Mouse (Mus musculus) kidney, postnatal 0 days (tissue): ENCODE measurements around the gene Cstf2t. TPM values are rescaled to one million over a fixed set of nuclear protein-coding genes. Genes with fewer than 3 reads are reported as not detected.
A peak's percentile ranks its signal among the peaks of the same experiment; 100 is the strongest.

Experiments
- ATAC-seq: fragments of 200-750 bp; cut with Nextera tagmentation; replicated peaks from 2 replicates; pipeline ENCODE4 v1.8.0; 2017; ENCODE audit warnings: low read depth, moderate number of reproducible peaks, moderate TSS enrichment, moderate library complexity; ENCODE audit not compliant: low FRiP score
- DNase-seq: peaks from one replicate; pipeline ENCODE4 v3.0.0-alpha.2; 2016; ENCODE audit warnings: low spot score
- H3K27ac ChIP-seq: fragments of 300-500 bp; sonication (generic); 2 replicates; pipeline ENCODE4 v1.5.1; 2014; ENCODE audit warnings: mild to moderate bottlenecking
- H3K27me3 ChIP-seq: fragments of 300-500 bp; sonication (generic); 2 replicates; pipeline ENCODE4 v1.6.1; 2014; ENCODE audit warnings: low read length, mixed read lengths; ENCODE audit not compliant: insufficient read depth
- H3K36me3 ChIP-seq: fragments of 300-500 bp; sonication (generic); 2 replicates; pipeline ENCODE4 v1.6.1; 2014; ENCODE audit warnings: low read length, mixed read lengths; ENCODE audit not compliant: insufficient read depth
- H3K4me1 ChIP-seq: fragments of 300-500 bp; sonication (generic); replicated peaks from 2 replicates; pipeline ENCODE4 v1.6.1; 2014; ENCODE audit warnings: antibody characterized with exemption, low read length, mixed read lengths; ENCODE audit not compliant: insufficient read depth
- H3K4me2 ChIP-seq: fragments of 300-500 bp; sonication (generic); 2 replicates; pipeline ENCODE4 v1.6.1; 2014; ENCODE audit warnings: mild to moderate bottlenecking, low read length, moderate library complexity, mixed read lengths
- H3K4me3 ChIP-seq: fragments of 300-500 bp; sonication (generic); replicated peaks from 2 replicates; pipeline ENCODE4 v1.5.1; 2014; ENCODE audit warnings: low read depth, low read length
- H3K9ac ChIP-seq: fragments of 300-500 bp; sonication (generic); 2 replicates; pipeline ENCODE4 v1.6.1; 2014; ENCODE audit warnings: low read depth, low read length
- H3K9me3 ChIP-seq: fragments of 300-500 bp; sonication (generic); replicated peaks from 2 replicates; pipeline ENCODE4 v1.6.1; 2016; ENCODE audit warnings: low read length, inconsistent platforms, mixed read lengths
- CTCF ChIP-seq: IDR thresholded peaks from 2 replicates; pipeline ENCODE4 v1.5.1; 2016; ENCODE audit warnings: antibody characterized with exemption, low read depth, mild to moderate bottlenecking, moderate library complexity
- WGBS: fragments of 180-500 bp; shearing (Covaris S2); extraction: QIAGEN DNeasy Blood & Tissue Kit; methylation state at CpG from one replicate; pipeline ENCODE4 v1.1.7; 2014; 5-methylcytosine and 5-hydroxymethylcytosine counted together
- polyA plus RNA-seq: library from polyadenylated mRNA; unstranded; fragments of >200 nt; fragmentation: Nextera tagmentation; extraction: Ambion mirVana; gene quantifications from 2 replicates; pipeline ENCODE4 v1.2.1, GENCODE M21; 2015

Cstf2t gene
- polyA plus RNA-seq, 1 experiment from 2014 or later, result 42.5 TPM

- ATAC-seq, result no peak
- no peak for TF ChIP-seq CTCF
- Histone ChIP-seq H3K27me3 (no peaks in the 10 kb centered on the region), H3K9ac (no peak overlapping the region), H3K4me2 (no peak overlapping the region), H3K4me3 (no peak overlapping the region), H3K36me3 (no peaks in the 10 kb centered on the region), H3K27ac (no peak overlapping the region), H3K4me1 (no peaks in the 10 kb centered on the region), H3K9me3 (no peaks in the 10 kb centered on the region)
- DNase-seq, result no peak
- WGBS, result 72% methylated on average over 3 of the region's 3 CpGs
Observed at GRCm38 (mm10) chr19:31097857-31098256, 15.2 kb downstream of the Cstf2t start.

GRCm38 (mm10) chr19:31099369-31099768, 16.7 kb downstream of the Cstf2t start:
- no peaks in the 10 kb centered on the region for H3K4me1 ChIP-seq
- no peaks in the 10 kb centered on the region for H3K9me3 ChIP-seq
- WGBS, result 76% methylated on average over 3 of the region's 3 CpGs
- H3K4me2 ChIP-seq, result no peak overlapping the region
- H3K27ac ChIP-seq, result no peak overlapping the region
- ATAC-seq (no peak), DNase-seq (no peak)
- no peak overlapping the region for H3K4me3 ChIP-seq
- H3K9ac ChIP-seq, result no peak overlapping the region
- H3K36me3 ChIP-seq, result no peaks in the 10 kb centered on the region
- TF ChIP-seq CTCF, result no peak
- no peaks in the 10 kb centered on the region for H3K27me3 ChIP-seq

GRCm38 (mm10) chr19:31104764-31105163, 22.1 kb downstream of the Cstf2t start:
- Histone ChIP-seq H3K36me3 (no peaks in the 10 kb centered on the region), H3K9me3 (no peaks in the 10 kb centered on the region), H3K27me3 (no peaks in the 10 kb centered on the region), H3K4me3 (no peak overlapping the region), H3K4me1 (0 out of 2 replicates have a peak, but pooled peaks cover 3% of the 10 kb centered on the region), H3K4me2 (no peak overlapping the region), H3K27ac (no peak overlapping the region), H3K9ac (no peak overlapping the region)
- TF ChIP-seq CTCF, result no peak
- DNase-seq (no peak), ATAC-seq (no peak)
- 76% methylated on average over 6 of the region's 6 CpGs for WGBS

- ATAC-seq (no peak), DNase-seq (no peak)
- H3K4me1 ChIP-seq, result 0 out of 2 replicates have a peak, but pooled peaks cover 3% of the 10 kb centered on the region
- no peaks in the 10 kb centered on the region for H3K9me3 ChIP-seq
- WGBS, result 47% methylated on average over 3 of the region's 3 CpGs
- no peaks in the 10 kb centered on the region for H3K27me3 ChIP-seq
- H3K27ac ChIP-seq, result no peak overlapping the region
- H3K4me2 ChIP-seq, result no peak overlapping the region
- H3K9ac ChIP-seq, result no peak overlapping the region
- H3K36me3 ChIP-seq, result no peaks in the 10 kb centered on the region
- TF ChIP-seq CTCF, result no peak
- H3K4me3 ChIP-seq, result no peak overlapping the region
Observed at GRCm38 (mm10) chr19:31106036-31106435, 23.4 kb downstream of the Cstf2t start.

- 42% methylated on average over 9 of the region's 9 CpGs for WGBS
- ATAC-seq (no peak), DNase-seq (no peak)
- Histone ChIP-seq H3K27me3 (no peaks in the 10 kb centered on the region), H3K27ac (no peak overlapping the region), H3K36me3 (no peaks in the 10 kb centered on the region), H3K4me1 (0 out of 2 replicates have a peak, but pooled peaks cover 3% of the 10 kb centered on the region), H3K9ac (no peak overlapping the region), H3K4me2 (no peak overlapping the region), H3K4me3 (no peak overlapping the region), H3K9me3 (no peaks in the 10 kb centered on the region)
- TF ChIP-seq CTCF, result no peak
Observed at GRCm38 (mm10) chr19:31106835-31107554, 24.4 kb downstream of the Cstf2t start.

- 0 out of 2 replicates have a peak, but pooled peaks cover 4% of the 10 kb centered on the region for H3K4me1 ChIP-seq
- no peaks in the 10 kb centered on the region for H3K36me3 ChIP-seq
- no peak overlapping the region for H3K9ac ChIP-seq
- WGBS, result 9% methylated on average over 4 of the region's 4 CpGs
- no peak for TF ChIP-seq CTCF
- H3K4me3 ChIP-seq, result no peak overlapping the region
- H3K4me2 ChIP-seq, result no peak overlapping the region
- ATAC-seq, result no peak
- DNase-seq, result peak; percentile 83
- H3K9me3 ChIP-seq, result no peaks in the 10 kb centered on the region
- H3K27ac ChIP-seq, result no peak overlapping the region
- no peaks in the 10 kb centered on the region for H3K27me3 ChIP-seq
Observed at GRCm38 (mm10) chr19:31114690-31115089, 32.1 kb downstream of the Cstf2t start.
